Mouse (Mus musculus) left cerebral cortex, adult 18-20 months (tissue): ENCODE measurements around the gene Cstf3. TPM values are rescaled to one million over a fixed set of nuclear protein-coding genes. Genes with fewer than 3 reads are reported as not detected.
"Not testable (repeated sequence)": the region's sequence is repeated elsewhere in the genome, so short reads cannot be mapped to it uniquely, and the experiment has no call there.

Experiments used
- DNase-seq, 2 experiments: peaks; one replicate each; pipeline ENCODE4 v3.0.0; 2021 to 2022; ENCODE audit warnings: low spot score in 2 of 2, mixed read lengths in 1 of 2
- long read RNA-seq, 2 experiments: library from polyadenylated mRNA; stranded (forward); transcript quantifications; one replicate each; pipeline ENCODE4 v2.0.0; 2021
- total RNA-seq, 2 experiments: library from RNA; stranded (reverse); gene quantifications; 2 replicates each; pipeline ENCODE4 v1.2.3; 2021

The Cstf3 gene
- 10 to 100 TPM; 37.2 to 44.2 TPM for total RNA-seq
- long read RNA-seq, experiment 1, transcript Cstf3-206 (2 exons, 644 nt): minor isoform, 6 of 38 reads
- long read RNA-seq, experiment 1, transcript Cstf3-201 (21 exons, 2,817 nt): minor isoform, 12 of 38 reads
- long read RNA-seq, experiment 1, transcript Cstf3-202 (3 exons, 2,589 nt): major isoform, 14 of 38 reads
- long read RNA-seq, experiment 1, partial matches to known transcripts: 2 of 38 reads
- long read RNA-seq, experiment 1, other reads (novel, unspliced or antisense): 4 of 38 reads
- long read RNA-seq, experiment 2, transcript Cstf3-201 (21 exons, 2,817 nt): major isoform, 12 of 29 reads
- long read RNA-seq, experiment 2, transcript Cstf3-206 (2 exons, 644 nt): minor isoform, 6 of 29 reads
- long read RNA-seq, experiment 2, transcript Cstf3-202 (3 exons, 2,589 nt): minor isoform, 9 of 29 reads
- long read RNA-seq, experiment 2, partial matches to known transcripts: 0 of 29 reads
- long read RNA-seq, experiment 2, other reads (novel, unspliced or antisense): 2 of 29 reads

- DNase-seq: peak; percentile 99 to 100
Observed at GRCm38 (mm10) chr2:104590068-104590828, at the start of gene Cstf3. Gene Cstf3, plus strand, starts transcription at chr2:104590523.

- DNase-seq: not testable (repeated sequence)
Observed at GRCm38 (mm10) chr2:104556711-104557110, 33.6 kb upstream of the Cstf3 start.

- no peak for DNase-seq
Observed at GRCm38 (mm10) chr2:104557722-104558121, 32.6 kb upstream of the Cstf3 start.

DNA sequence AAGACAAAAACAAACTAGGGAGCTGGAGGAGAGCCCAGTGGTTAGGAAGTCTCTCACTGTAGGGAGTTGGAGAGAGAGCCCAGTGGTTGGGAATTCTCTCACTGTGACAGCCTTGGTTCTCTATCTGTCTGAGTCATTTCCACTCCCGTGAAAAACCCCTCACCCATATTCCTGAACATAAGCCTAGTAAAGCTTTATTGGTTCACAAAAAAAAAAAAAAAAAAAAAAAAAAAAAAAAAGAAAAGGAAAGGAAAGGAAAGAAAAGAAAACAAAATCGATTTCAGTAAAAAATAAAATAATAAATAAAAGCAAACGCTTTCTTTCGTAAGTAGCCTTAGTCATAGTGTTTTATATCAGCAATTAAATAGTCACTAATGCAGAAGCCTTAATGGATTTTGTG lies 32.0 kb upstream of the Cstf3 start:
- no peak for DNase-seq

DNA sequence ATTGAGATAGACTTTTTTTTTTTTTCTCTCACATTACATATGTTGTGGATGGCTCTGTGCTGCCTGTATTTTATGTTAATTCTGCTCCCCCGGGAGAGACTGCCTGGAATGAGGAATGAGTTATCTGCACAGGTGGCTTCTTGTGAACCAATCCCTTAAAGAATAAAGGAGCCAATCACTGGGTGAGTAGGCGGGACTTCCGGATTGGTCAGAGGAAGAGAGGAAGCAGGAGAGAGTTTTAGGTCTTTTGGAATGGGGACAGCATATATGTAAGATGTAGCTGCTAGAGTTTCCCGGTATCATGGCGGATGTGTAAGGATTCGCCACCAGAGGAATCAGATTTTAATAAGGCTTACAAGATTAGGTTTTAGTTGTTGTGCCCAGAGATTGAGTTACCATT lies 31.4 kb upstream of the Cstf3 start:
- DNase-seq: no peak

DNA sequence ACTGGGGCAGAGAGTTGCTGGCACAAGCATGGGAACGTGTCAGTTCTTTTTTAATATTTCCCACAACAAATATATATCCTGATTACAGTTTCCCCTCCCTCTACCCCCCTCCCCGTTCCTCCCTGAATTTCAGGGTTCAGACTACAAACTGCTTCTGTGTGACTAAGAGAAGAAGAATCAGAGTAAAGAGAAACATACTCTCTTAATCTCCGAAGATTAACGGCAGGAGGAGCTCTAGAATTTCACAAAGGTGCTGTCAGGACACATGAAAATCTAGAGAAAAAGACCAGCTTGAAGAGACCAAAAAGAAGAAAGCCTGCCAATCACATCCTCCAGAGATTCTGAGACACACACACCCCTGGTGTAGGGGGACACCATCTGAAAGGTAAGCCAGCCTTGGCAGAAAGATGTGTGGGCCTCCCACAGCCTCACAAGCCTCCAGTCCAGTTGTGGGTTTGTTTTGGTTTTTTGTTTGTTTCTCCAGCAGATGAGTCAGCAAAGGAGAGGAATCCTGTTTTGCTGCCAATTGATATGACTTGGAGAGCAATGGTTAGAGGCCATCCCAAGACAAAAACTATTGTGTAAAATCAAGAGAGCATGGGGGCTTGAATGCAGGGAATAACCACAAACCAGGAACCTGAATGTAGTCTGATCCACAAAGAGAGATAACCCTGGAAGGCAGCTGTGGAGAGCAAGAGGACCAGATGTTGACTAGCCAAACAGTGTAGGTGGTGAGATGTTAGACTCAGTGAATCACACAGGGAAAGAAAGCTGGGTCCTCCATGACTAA lies 30.5 kb upstream of the Cstf3 start:
- no peak for DNase-seq

DNA sequence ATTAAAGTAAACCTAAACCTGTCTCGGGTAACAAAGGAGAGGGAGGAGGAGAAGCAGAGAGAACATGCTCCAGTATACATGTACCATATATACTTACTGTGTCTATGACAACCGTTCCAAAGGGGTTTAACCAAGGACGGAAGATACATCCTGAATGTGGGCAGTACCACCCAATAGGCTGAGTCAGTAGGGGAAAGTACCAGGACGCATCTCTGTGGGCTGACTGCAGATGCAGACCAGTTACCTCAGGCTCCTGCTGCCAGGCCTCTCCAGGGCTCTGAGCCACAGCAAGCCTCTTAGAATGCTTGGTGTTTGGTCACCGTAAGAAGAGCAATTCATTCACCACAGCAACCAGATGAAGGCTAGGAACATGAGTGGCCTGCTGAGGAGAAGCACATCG lies 28.9 kb upstream of the Cstf3 start:
- DNase-seq: peak; percentile 6 to 11

GRCm38 (mm10) chr2:104561986-104562532 lies 28.3 kb upstream of the Cstf3 start:
- DNase-seq: no peak

GRCm38 (mm10) chr2:104572066-104572465 lies 18.3 kb upstream of the Cstf3 start:
- DNase-seq: no peak

GRCm38 (mm10) chr2:104576216-104576615 lies 14.1 kb upstream of the Cstf3 start:
- no peak for DNase-seq

DNA sequence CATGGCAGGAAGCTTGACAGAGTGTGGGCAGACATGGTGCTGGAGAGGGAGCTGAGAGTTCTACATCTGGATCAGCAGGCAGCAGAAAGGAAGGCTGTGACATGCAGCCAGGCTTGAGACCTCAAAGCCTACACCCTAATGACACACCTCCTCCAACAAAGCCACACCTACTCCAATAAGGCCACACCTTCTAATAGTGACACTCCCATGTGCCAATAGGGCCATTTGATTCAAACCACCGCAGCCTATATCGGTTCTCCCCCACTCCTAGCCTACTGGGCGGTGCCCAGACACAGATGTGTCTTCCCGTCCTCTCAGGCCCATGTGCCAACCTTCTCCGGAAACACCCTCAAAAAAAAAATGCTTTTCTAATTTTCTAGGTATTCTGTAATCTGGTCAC lies 12.3 kb upstream of the Cstf3 start:
- no peak for DNase-seq

DNA sequence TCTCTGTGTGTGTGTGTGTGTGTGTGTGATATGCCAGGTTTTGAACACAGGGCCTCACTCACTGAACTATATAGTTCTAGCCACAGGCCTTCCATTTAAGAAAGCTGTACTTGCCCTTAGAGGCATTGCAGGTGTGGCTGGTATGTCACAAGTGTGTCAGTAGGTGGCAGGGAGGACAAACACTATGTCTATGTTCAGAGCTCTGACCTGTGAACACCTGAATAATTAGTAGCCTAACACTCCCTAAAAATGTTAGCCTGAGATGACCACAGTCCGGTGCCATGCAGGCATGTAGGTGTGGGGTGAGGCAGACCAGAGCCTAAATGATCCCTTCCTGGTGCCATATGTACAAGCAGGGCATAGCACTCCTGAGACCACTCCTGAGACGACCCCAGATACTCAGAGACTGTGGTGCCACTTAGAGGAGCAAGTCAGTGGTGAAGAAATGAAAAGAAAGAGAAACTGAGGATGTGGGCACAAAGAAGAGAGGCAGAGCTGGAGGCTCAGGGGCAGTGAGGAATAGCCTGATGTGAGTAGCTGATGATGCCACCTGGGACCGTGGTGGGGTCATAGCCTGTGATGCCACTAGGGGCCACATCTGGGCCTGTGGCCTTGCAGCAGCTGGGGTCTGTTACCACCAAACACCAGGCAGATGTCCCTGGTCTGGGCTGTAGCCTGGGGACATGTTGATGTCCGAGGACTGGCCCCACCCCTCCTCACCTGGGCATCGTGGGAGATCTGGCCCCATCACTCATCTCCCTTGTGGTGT lies 11.3 kb upstream of the Cstf3 start:
- DNase-seq: no peak

DNA sequence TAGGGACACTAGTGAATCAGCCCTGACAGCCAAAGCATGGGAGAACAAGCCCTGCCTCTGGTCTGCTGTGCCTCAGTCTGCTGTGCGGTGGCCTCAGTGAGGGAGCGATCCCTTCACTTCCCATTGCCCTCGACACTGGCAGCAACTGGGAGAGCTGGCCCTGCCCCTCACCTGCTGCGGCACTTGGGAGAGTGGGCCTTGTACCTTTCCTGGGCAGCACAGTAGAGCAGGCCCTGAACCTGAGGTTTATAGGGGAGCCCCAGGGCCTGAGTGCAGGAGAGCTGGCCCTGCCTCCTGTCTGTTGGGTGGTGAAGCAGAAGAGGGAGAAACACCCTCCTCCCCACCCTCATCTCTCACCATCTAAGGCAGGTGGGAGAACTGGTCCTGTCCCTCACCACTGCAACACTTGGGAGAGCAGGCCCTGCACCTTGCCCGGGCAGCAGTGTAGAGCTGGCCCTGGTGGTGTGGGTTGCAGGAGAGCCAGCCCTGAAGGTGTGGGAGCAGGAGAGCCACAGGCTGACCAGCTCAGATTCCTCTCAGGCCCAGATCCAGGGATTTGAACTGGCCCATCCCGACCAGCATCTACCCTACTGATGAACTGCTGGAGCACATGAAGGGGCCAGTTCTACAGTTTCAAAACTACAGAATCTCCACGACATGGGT lies 10.4 kb upstream of the Cstf3 start:
- no peak for DNase-seq

DNA sequence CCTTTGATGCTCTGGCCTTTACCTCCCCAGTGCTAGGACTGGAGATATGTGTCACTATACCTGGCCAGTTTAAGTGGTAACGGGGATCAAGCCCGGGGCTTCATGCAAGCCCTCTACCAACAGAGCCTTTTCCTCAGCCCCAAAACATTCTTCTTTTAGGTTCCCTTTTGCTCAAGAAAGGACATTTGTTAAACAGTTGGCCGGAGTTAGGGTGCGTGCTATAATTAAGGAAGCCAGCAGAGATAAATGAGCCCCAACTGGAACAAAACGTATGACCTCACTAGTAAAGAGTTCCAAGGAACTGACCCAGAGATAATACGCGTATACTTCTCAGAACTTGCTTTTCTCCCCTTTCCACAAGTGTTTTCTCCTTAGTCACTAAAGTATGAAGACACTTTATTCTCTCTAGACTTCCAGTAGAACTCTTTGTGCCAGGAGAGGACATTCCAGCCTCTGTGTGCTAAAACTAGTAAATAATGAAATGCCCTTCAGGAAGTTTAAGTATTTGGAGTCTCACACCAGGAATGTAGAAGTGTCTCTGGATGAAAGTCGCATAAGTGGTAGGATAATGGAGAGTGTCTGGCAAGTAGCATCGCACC lies 8.9 kb upstream of the Cstf3 start:
- DNase-seq: no peak

- DNase-seq: no peak
Observed at GRCm38 (mm10) chr2:104583032-104583431, 7.3 kb upstream of the Cstf3 start.

DNA sequence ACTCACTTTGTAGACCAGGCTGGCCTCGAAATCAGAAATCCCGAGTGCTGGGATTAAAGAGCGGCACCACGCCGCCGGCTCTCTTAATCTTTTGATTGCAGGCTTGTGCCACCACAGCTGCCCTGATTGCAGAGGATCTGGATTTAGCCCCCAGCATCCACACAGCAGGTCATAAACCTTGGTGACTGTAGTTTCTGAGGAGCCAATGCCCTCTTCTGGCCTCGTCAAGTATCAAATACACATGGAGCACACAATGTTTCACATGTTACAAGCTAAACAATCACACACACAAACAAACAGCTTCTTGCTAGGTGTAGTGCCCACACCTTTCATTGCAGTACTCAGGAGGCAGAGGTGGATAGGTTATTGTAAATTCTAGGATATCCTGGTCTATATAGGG lies 6.1 kb upstream of the Cstf3 start:
- DNase-seq: no peak

DNA sequence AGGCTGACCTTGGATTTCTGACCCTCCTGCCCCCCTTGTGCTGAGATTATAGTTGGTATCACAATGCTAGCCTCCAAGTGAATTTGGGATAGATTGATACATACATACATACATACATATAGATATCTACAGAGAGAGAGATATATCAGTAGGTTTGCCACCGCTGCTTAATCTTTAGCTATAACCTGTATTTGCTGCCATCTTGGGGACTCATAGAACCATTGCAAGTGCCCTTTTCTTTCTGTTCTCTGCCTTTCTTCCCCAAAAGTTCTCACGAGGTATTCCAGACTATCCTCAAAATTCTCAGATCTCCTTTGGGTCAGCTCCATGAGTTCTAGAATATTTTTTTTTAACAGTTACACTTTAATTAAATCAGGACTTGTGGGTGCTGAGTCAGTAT lies 4.7 kb upstream of the Cstf3 start:
- DNase-seq: no peak

- DNase-seq: no peak
Observed at GRCm38 (mm10) chr2:104588552-104588951, 1.8 kb upstream of the Cstf3 start.

- no peak for DNase-seq
Observed at GRCm38 (mm10) chr2:104590829-104591117, 450 bp downstream of the Cstf3 start.

DNA sequence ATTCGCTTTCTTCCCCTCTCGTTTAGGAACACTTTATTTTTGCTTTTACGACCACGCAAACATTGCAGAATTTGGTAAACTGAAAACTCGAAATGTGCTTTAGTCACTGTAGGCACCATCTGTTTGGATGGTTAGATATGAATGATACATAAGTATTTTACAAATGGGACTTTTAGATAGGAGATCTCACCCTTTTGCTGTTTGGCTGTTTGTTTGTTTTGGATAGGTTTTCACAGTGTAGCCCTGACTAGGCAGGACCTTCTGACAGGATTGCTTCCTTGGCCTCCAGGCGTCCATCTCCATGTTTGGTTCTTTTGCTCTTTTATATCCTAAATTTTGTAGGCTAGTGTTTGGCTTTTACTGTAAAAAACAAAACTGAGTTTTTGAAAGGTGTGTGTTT lies 818 bp downstream of the Cstf3 start:
- no peak for DNase-seq
